In the genomic region with DNA sequence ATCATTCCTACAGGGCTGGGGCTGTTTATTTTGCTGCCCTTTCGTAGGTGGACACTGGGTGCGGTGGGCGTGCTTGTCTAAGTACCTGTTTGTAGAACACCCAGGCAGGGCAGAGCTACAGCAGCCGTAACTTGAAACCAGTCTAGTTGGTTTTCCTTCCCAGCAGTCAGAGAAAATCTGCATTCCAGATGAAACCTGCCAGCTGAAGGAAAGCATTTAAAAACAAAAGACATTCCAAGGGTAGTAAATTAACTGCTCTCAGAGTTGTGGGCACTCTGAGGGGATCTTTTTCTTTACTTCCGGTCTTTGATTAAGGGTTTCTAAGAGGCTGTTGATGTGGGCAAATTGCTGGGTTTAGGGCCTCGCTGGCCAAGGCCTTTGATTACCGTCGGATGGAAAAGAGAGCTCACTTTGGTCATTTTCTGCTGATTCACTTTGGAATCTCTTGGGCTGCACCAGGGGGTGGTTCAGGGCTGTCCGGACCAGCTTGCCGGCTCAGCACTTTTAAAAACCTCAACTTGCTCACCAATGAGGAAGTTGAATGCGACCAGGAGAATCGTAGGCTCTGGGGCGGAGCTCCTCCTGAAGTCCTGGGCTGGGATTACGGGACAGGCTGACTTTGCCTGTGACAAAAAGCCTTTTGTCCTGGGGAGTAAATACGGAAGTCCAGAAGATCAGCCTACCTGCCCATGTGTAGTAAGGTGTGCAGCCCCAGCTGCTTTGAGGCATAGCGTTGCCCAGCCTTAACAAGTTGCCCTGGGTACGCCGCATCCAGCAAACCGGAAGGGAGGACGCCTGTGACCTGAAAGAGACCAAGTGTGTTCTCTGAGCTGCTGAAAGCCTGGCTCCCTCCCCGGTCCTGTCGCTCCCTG, we compare ENCODE assay signal across 7 mouse cellular contexts.
DNase-seq lines count a peak whose midpoint lies in the region; ATAC-seq lines count a peak whose summit lies in the region.

No protein-coding gene starts in this region.

- H3K4me3 ChIP-seq in heart, embryonic 11.5 days (ENCODE audit: low read depth, low read length) = peak overlapping the region; percentile 31

- ATAC-seq in heart, embryonic 11.5 days (replicated peaks; ENCODE audit: insufficient number of reproducible peaks, low FRiP score, low TSS enrichment) = 0 out of 2 replicates have a peak, but pooled peaks have one; percentile 72

- H3K36me3 ChIP-seq in heart, embryonic 11.5 days (ENCODE audit: control insufficient read depth, insufficient read depth, low read length) = no peaks in the 10 kb centered on the region

- 0 out of 2 replicates have a peak, but pooled peaks cover 5% of the 10 kb centered on the region for H3K4me1 ChIP-seq in heart, embryonic 11.5 days (ENCODE audit: control insufficient read depth, insufficient read depth, low read length)

- 6% methylated on average over 22 of the region's 22 CpGs for WGBS in heart, embryonic 11.5 days (ENCODE audit: insufficient replicate concordance)

- peak; percentile 20 to 34 for DNase-seq in adrenal gland, adult 18-20 months (ENCODE audit: low spot score in 2 of 2)
- DNase-seq in embryo, embryonic 9.5 days (ENCODE audit: extremely low spot score) = peak; percentile 54
- peak; percentile 88 for DNase-seq in kidney, adult 9 months
- peak; percentile 54 for DNase-seq in lung, postnatal 10 days
- DNase-seq in retina, embryonic 14.5 days (ENCODE audit: low spot score) = peak; percentile 29
- DNase-seq in cerebellum, adult 18-20 months = no peak

- peak overlapping the region; percentile 46 for H3K9ac ChIP-seq in heart, embryonic 11.5 days (ENCODE audit: low read depth, low read length)

- no peak overlapping the region for H3K27ac ChIP-seq in heart, embryonic 11.5 days (ENCODE audit: low read depth, low read length)

- H3K9me3 ChIP-seq in heart, embryonic 11.5 days (replicated peaks; ENCODE audit: control insufficient read depth, low read length) = no peaks in the 10 kb centered on the region

- no peaks in the 10 kb centered on the region for H3K27me3 ChIP-seq in heart, embryonic 11.5 days (ENCODE audit: control insufficient read depth, insufficient read depth, low read length)

- H3K4me2 ChIP-seq in heart, embryonic 11.5 days = peak overlapping the region; percentile 59

Comparison
In these comparisons a context has a peak if more than half of its experiments do, and no peak if none do; other contexts are left out.
1. DNase-seq: peak in adrenal gland, adult 18-20 months (2 of 2), embryo, embryonic 9.5 days (single experiment), kidney, adult 9 months (single experiment), lung, postnatal 10 days (single experiment) and retina, embryonic 14.5 days (single experiment); none in cerebellum, adult 18-20 months (0 of 2).